Mouse (Mus musculus): ENCODE measurements at regions not wholly inside any gene's neighbourhood (a gene's known extent, or its start where the extent isn't known, plus 50 kb on each side); places are given as distances from the start of the nearest gene placed in this dataset.

- Histone ChIP-seq H3K4me1 (ENCODE audit: control insufficient read depth in 1 of 2, insufficient read depth in 2 of 2, low read length in 2 of 2) (no peaks in the 10 kb centered on the region), H3K27ac (ENCODE audit: control insufficient read depth, low read depth, low read length) (no peak overlapping the region), H3K27me3 (ENCODE audit: control insufficient read depth in 1 of 2, insufficient read depth in 2 of 2, low read length in 2 of 2) (no peaks in the 10 kb centered on the region), H3K9me3 (replicated peaks; ENCODE audit: insufficient read depth, low read length) (no peaks in the 10 kb centered on the region), H3K79me2 (ENCODE audit: control insufficient read depth, insufficient read depth, low read length, poor library complexity) (no peaks in the 10 kb centered on the region), H3K36me3 (ENCODE audit: control insufficient read depth in 1 of 2, insufficient read depth in 2 of 2, low read length in 2 of 2) (no peaks in the 10 kb centered on the region), H3K4me3 (ENCODE audit: control insufficient read depth in 1 of 2, insufficient read depth in 1 of 2, low read depth in 2 of 2, low read length in 2 of 2) (no peak overlapping the region), H3K9ac (ENCODE audit: control insufficient read depth, low read depth, low read length, poor library complexity, severe bottlenecking) (no peak overlapping the region)
- no peak for TF ChIP-seq MYB (IDR thresholded peaks at IDR 0.05; ENCODE audit: low read depth, low read length)
- no peak for TF ChIP-seq POLR2AphosphoS5 (IDR thresholded peaks at IDR 0.05; ENCODE audit: borderline replicate concordance, low read depth, low read length)
- TF ChIP-seq JUND (IDR thresholded peaks at IDR 0.05; ENCODE audit: low read depth, low read length): no peak
- TF ChIP-seq SMC3 (IDR thresholded peaks at IDR 0.05; ENCODE audit: low read depth, low read length): no peak
- no peak for TF ChIP-seq ZNF384 (IDR thresholded peaks at IDR 0.05; ENCODE audit: low read depth, low read length)
- no peak for TF ChIP-seq ELF1 (IDR thresholded peaks at IDR 0.05; ENCODE audit: low read depth, low read length)
- TF ChIP-seq MAX (IDR thresholded peaks at IDR 0.05; ENCODE audit: low read length): no peak
- TF ChIP-seq MAZ (IDR thresholded peaks at IDR 0.05; ENCODE audit: low read depth, low read length): no peak
- TF ChIP-seq MEF2A (IDR thresholded peaks at IDR 0.05; ENCODE audit: extremely low read depth, insufficient replicate concordance, low read depth, low read length, poor library complexity, severe bottlenecking): no peak
- no peak for TF ChIP-seq USF1 (IDR thresholded peaks at IDR 0.05; ENCODE audit: low read depth, low read length)
- no peak for TF ChIP-seq ETS1 (IDR thresholded peaks at IDR 0.05; ENCODE audit: low read depth, low read length)
- TF ChIP-seq MYC (IDR thresholded peaks at IDR 0.05; ENCODE audit: low read depth, low read length): no peak
- no peak for TF ChIP-seq POLR2A (IDR thresholded peaks at IDR 0.05; ENCODE audit: control insufficient read depth in 1 of 2, insufficient read depth in 1 of 2, low read depth in 1 of 2, low read length in 2 of 2, poor library complexity in 1 of 2)
- TF ChIP-seq NELFE (IDR thresholded peaks at IDR 0.05; ENCODE audit: low read depth, low read length): no peak
- no peak for DNase-seq (ENCODE audit: low read depth, low spot score)
Measured at GRCm38 (mm10) chr9:52407841-52408240, 239.5 kb upstream of the Zc3h12c start.

DNA sequence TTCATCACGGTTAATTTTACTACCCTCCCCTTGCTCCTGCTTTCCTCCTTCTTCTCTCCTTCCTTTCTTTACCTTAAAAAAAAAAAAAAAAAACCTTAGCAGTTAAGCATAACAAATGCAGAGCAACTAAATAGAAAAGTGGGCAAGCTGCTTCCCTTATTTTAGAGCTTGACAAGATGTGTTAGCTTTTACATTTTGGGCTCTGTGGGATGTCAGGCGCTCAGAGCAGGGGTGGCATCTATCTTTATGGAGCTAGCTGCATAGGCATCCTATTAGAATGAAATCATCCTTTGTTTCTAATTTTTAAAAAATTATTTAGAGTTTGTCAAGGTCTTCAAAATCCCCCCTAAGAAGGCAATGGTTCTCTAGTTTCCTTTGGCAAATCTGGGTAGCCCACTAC is 234.1 kb upstream of the Zc3h12c start:
- TF ChIP-seq EP300 (IDR thresholded peaks at IDR 0.05; ENCODE audit: low read depth in 1 of 2, low read length in 2 of 2) (no peak), TAL1 (IDR thresholded peaks at IDR 0.05; ENCODE audit: low read length) (no peak)
- no peak overlapping the region for H3K27ac ChIP-seq (ENCODE audit: control insufficient read depth, low read depth, low read length)
- no peak overlapping the region for H3K4me3 ChIP-seq (ENCODE audit: control insufficient read depth in 1 of 2, insufficient read depth in 1 of 2, low read depth in 2 of 2, low read length in 2 of 2)
- H3K79me2 ChIP-seq (ENCODE audit: control insufficient read depth, insufficient read depth, low read length, poor library complexity): no peaks in the 10 kb centered on the region
- H3K4me1 ChIP-seq (ENCODE audit: control insufficient read depth in 1 of 2, insufficient read depth in 2 of 2, low read length in 2 of 2): no peaks in the 10 kb centered on the region
- H3K36me3 ChIP-seq (ENCODE audit: control insufficient read depth in 1 of 2, insufficient read depth in 2 of 2, low read length in 2 of 2): no peaks in the 10 kb centered on the region
- DNase-seq (ENCODE audit: low read depth, low spot score): no peak
- no peaks in the 10 kb centered on the region for H3K9me3 ChIP-seq (replicated peaks; ENCODE audit: insufficient read depth, low read length)
- H3K27me3 ChIP-seq (ENCODE audit: control insufficient read depth in 1 of 2, insufficient read depth in 2 of 2, low read length in 2 of 2): no peaks in the 10 kb centered on the region
- no peak overlapping the region for H3K9ac ChIP-seq (ENCODE audit: control insufficient read depth, low read depth, low read length, poor library complexity, severe bottlenecking)

- Histone ChIP-seq H3K27ac (ENCODE audit: control insufficient read depth, low read depth, low read length) (no peak overlapping the region), H3K4me3 (ENCODE audit: control insufficient read depth in 1 of 2, insufficient read depth in 1 of 2, low read depth in 2 of 2, low read length in 2 of 2) (no peak overlapping the region), H3K79me2 (ENCODE audit: control insufficient read depth, insufficient read depth, low read length, poor library complexity) (no peaks in the 10 kb centered on the region), H3K36me3 (ENCODE audit: control insufficient read depth in 1 of 2, insufficient read depth in 2 of 2, low read length in 2 of 2) (no peaks in the 10 kb centered on the region), H3K27me3 (ENCODE audit: control insufficient read depth in 1 of 2, insufficient read depth in 2 of 2, low read length in 2 of 2) (no peaks in the 10 kb centered on the region), H3K4me1 (ENCODE audit: control insufficient read depth in 1 of 2, insufficient read depth in 2 of 2, low read length in 2 of 2) (no peaks in the 10 kb centered on the region), H3K9me3 (replicated peaks; ENCODE audit: insufficient read depth, low read length) (no peaks in the 10 kb centered on the region), H3K9ac (ENCODE audit: control insufficient read depth, low read depth, low read length, poor library complexity, severe bottlenecking) (no peak overlapping the region)
- no peak for DNase-seq (ENCODE audit: low read depth, low spot score)
- TF ChIP-seq POLR2AphosphoS5 (IDR thresholded peaks at IDR 0.05; ENCODE audit: borderline replicate concordance, low read depth, low read length) (no peak), KAT2A (conservative IDR thresholded peaks at IDR 0.05; ENCODE audit: low read depth, low read length) (no peak), POLR2A (IDR thresholded peaks at IDR 0.05; ENCODE audit: control insufficient read depth in 1 of 2, insufficient read depth in 1 of 2, low read depth in 1 of 2, low read length in 2 of 2, poor library complexity in 1 of 2) (no peak), ZMIZ1 (IDR thresholded peaks at IDR 0.05; ENCODE audit: low read depth, low read length) (no peak), MAZ (IDR thresholded peaks at IDR 0.05; ENCODE audit: low read depth, low read length) (no peak), CHD2 (IDR thresholded peaks at IDR 0.05; ENCODE audit: low read length) (no peak), JUND (IDR thresholded peaks at IDR 0.05; ENCODE audit: low read depth, low read length) (no peak), RAD21 (IDR thresholded peaks at IDR 0.05; ENCODE audit: low read depth, low read length) (no peak), TBP (IDR thresholded peaks at IDR 0.05; ENCODE audit: low read depth, low read length) (no peak)
Measured at GRCm38 (mm10) chr9:52379031-52379430, 210.7 kb upstream of the Zc3h12c start.
